Mouse (Mus musculus) layer of hippocampus, adult 9-11 months (tissue): ENCODE measurements around the gene Src.
A peak's percentile ranks its signal among the peaks of the same experiment; 100 is the strongest.

Experiments
- DNase-seq: peaks from one replicate; pipeline ENCODE4 v3.0.0; 2022

Src gene

GRCm38 (mm10) chr2:157417229-157417628 lies 1.0 kb upstream of the Src start:
- peak; percentile 61 for DNase-seq

DNA sequence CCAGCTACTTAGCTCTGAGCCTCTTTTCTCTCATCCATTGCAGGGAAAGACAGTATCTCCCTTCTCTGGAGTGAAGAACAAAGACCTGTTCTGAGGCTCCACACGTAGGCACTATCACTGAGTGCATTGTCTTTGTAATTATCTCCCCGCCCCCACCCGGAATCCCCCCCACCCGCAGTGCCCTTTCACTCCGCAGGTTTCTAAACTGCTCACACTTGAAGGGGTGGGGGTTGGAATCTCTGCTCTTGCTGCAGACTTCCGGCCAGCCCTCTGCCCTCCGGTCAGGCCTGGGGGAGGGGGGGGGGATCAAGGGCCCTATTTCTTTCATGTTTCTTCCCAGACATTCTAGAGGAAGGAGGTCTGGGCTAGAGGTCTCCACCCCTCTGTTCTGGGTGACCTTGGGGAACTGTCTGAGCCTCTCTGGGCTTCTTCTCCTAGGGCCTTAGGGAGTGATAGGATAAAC lies 396 bp downstream of the Src start:
- no peak for DNase-seq

DNA sequence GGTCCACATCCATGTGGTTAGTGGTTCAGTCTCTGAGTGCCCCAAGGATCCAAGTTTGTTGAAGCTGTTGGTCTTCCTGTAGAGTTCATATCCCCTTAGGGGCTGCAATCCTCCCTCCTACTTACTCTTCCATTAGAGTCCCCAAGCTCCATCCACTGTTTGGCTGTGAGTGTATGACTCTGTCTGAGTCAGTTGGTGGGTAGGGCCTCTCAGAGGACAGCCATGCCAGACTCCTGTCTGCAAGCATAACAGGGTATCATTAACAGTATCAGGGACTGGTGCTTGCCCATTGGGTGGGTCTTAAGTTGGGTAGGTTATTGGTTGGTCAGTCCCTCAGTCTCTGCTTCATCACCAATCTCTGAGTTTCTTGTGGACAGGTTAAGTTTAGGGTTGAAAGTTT lies 1.3 kb downstream of the Src start:
- DNase-seq = no peak

- no peak for DNase-seq
These were observed 2.2 kb downstream of the Src start for GRCm38 (mm10) chr2:157420404-157420803.

DNA sequence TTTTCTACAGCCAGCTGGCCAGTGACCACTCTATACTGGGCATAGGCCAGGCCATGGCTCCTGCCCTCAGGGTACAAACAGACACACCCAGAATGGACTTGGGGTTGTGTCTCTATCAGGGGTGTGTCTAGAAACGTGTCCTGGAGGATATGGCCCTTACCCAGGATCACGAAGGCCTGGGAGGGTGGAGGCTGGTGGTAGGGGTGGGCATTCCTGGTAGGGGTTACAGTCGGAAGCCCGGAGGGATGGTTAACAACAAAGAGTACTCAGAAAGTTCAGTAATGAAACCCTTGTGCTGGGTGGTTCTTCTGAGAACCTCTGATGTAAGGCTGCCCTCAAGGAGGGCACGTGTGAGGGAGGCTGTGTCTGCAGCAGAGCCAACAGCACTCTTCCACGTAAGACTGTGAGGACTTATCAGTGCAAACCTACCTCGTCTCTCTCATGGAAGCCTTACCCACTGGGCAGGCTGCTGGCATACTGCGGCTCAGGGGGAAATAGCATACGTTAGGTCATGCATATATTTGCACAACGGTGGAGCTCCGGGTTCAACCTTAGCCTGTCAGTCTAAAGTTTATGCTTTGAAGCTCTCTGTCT lies 3.9 kb downstream of the Src start:
- no peak for DNase-seq

GRCm38 (mm10) chr2:157422854-157423705 lies 4.8 kb downstream of the Src start:
- DNase-seq = no peak

DNA sequence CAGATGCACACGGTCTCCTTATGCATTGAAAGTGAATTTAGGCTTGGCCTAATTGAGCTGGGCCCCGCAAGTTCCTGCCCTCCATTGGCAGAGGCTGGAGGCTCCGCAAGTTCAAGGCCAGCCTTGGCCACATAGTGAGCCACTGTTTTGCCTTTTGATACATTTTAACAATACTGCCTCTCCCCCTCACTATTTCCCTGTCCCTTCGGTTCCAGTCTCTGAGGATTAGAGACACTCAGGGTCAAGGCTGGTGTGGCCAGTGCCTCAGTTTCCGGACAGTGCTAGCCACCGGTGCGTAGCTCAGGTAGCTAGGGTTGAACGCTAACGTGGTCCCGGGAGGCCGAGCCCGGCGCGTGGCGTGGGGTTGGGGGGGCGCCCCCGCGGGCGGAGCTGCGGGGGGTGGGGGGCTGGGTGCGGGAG lies 5.5 kb downstream of the Src start:
- no peak for DNase-seq

GRCm38 (mm10) chr2:157424126-157424903 lies 6.1 kb downstream of the Src start:
- DNase-seq = no peak

GRCm38 (mm10) chr2:157424904-157425642 lies 6.8 kb downstream of the Src start:
- DNase-seq = no peak

DNA sequence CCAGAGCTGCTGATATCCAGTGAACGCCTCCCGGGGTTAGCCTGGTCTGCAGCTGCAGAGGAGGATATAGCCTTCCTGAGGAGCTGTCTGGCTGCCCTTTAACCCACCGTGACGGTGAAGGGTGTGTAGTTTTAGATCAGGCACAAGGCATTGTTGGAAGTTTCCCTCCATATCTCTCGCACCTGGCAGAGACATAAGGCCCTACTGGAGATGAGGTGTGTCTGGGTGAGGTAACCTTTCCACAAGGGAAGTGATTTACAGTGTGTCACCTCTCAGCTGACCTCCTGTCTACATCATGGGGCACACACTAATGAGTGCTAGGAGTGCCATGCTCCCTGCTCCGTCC lies 7.4 kb downstream of the Src start:
- no peak for DNase-seq

- no peak for DNase-seq
These were observed 7.9 kb downstream of the Src start for GRCm38 (mm10) chr2:157426171-157426570.

DNA sequence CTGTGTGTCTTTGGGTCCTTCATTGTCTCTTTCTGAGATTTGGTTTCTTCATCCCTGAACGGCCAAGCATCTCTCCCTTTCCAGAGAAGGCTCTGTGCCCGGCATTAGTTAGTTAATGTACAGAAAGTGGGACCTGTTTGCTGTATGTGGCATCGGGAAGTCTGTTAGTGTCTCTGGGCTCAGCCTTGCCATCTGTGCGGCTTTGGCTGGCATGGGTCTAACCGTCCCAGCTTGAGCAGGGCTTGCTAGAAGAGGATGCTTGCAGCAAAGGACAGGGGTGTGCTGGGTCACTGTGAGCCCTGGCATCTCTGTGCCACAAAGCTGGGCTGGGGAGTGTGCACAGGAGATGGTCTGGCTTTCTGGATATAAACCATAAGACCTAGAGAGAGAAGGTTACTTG lies 8.9 kb downstream of the Src start:
- no peak for DNase-seq

GRCm38 (mm10) chr2:157428351-157429139 lies 10.3 kb downstream of the Src start:
- no peak for DNase-seq

- DNase-seq = no peak
These were observed 11.5 kb downstream of the Src start for GRCm38 (mm10) chr2:157429735-157430134.

DNA sequence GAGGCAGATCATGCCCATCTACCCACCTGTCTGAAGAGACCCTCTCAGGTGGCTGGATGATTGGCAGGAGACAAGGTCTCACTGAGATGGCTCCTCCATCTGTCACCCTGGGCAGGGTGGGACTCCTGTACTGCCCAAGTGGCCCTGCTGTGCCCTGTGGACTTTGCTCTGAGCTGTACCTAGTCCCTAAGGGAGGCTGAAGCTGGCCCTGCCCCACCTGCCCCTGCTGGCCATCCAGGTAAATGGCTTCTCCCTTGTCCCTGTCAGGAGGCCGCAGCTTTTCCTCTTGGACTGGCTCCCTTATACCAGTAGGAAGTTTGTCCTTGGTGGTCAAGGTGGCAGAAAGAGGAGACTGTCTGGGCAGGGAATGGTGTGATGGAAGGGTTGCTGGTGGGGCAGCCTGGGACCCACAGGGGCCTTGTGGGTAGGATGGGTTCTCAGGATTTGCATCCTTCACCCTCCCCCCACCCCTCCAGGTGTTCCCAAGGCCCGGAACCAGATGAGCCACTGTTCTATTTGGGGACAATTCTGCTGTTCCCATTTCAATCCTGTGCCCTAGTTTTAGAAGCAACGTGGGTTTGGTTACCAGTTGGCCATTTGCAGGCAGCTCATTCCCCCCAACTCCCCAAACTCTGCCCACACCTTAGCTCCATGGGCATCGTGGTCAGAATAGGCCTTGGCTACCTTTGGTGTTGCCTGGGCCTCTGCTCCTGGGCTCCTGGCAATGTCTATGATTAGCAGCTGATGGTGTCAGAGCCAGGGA lies 12.6 kb downstream of the Src start:
- no peak for DNase-seq

GRCm38 (mm10) chr2:157431912-157432311 lies 13.7 kb downstream of the Src start:
- no peak for DNase-seq

DNA sequence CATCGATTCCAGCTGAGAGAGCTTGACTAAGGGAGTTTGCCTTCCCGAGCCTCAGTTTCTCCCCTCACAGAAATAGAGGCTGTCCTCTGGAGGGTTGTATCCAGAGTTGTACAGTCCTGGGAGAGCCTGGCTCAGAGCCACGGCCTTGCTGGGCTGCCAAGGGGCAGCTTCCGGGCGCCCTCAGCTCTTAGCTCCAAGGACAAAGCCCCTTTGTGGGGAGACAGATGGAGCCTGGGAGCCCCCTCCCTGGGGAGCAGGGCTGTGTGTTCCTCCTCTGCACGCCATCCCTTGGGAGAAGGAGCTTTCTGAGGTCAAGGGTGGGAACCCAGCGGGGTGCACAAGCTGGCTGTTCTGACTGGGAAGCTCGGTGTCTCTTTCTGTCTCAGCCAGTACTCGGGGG lies 14.2 kb downstream of the Src start:
- DNase-seq = peak; percentile 75

GRCm38 (mm10) chr2:157434041-157434440 lies 15.8 kb downstream of the Src start:
- no peak for DNase-seq

DNA sequence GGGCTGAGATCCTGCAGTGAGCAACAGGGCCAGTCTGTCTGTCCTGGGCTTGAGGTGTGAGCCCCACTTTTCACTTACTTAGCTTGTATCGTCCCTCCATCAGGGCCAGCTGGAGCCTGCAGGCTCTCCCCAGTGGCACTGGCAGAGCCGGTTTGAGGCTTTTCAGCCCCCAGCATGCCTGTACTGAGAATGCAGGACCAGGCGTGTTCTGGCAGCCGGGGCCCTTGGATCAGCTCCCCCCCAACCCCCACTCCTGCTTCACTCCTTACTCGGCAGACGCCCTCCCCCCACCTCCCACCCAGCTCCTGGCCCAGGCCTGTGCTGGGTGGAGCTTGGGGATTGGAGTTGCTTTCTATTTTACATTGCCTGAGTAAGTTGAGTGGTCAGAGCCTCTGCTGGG lies 16.3 kb downstream of the Src start:
- peak; percentile 87 for DNase-seq

GRCm38 (mm10) chr2:157436496-157436895 lies 18.3 kb downstream of the Src start:
- peak; percentile 83 for DNase-seq

DNA sequence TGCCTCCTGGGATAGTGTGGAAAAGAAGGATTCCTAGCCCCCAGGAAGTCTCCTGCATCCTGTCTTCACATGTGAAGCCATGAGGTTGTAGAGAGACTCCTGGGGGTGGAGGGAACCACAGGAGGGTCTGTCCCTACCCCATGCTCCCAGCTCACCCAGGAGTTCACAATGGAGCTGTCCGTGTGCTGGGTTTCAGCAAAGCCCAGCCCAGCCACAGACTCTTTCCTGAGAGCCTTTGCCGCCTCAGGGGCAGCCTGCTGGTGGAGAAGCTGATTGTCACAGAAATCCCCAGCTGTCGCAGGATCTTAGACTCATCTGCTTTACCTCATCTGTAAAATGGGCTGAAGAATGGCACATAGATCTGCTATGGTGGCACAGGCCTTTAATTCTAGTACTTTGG lies 18.9 kb downstream of the Src start:
- DNase-seq = no peak
